Mouse (Mus musculus) hindbrain, embryonic 11.5 days (tissue): ENCODE measurements around the gene Vps9d1. TPM values are rescaled to one million over a fixed set of nuclear protein-coding genes. Genes with fewer than 3 reads are reported as not detected.
"Not testable (repeated sequence)": the region's sequence is repeated elsewhere in the genome, so short reads cannot be mapped to it uniquely, and the experiment has no call there.

Experiments used
- ATAC-seq: fragments of 200-750 bp; cut with Nextera tagmentation; 2 replicates; pipeline ENCODE4 v1.8.0; 2017; ENCODE audit warnings: mild to moderate bottlenecking, moderate TSS enrichment, moderate library complexity; ENCODE audit not compliant: low FRiP score
- DNase-seq: peaks from one replicate; pipeline ENCODE4 v3.0.0-alpha.2; 2015; ENCODE audit warnings: low spot score
- H3K27ac ChIP-seq: fragments of 300-500 bp; sonication (generic); 2 replicates; pipeline ENCODE4 v1.5.1; 2014; ENCODE audit warnings: mild to moderate bottlenecking, low read depth, low read length
- H3K27me3 ChIP-seq: fragments of 300-500 bp; sonication (generic); 2 replicates; pipeline ENCODE4 v1.6.1; 2014; ENCODE audit warnings: mild to moderate bottlenecking, low read length, moderate library complexity, mixed read lengths; ENCODE audit not compliant: control insufficient read depth, insufficient read depth
- H3K36me3 ChIP-seq: fragments of 300-500 bp; sonication (generic); 2 replicates; pipeline ENCODE4 v1.6.1; 2014; ENCODE audit warnings: mild to moderate bottlenecking, low read length, moderate library complexity, mixed read lengths; ENCODE audit not compliant: control insufficient read depth, insufficient read depth
- H3K4me1 ChIP-seq: fragments of 300-500 bp; sonication (generic); replicated peaks from 2 replicates; pipeline ENCODE4 v1.6.1; 2014; ENCODE audit warnings: low read length, mixed read lengths; ENCODE audit not compliant: control insufficient read depth, insufficient read depth
- H3K4me2 ChIP-seq: fragments of 300-500 bp; sonication (generic); replicated peaks from 2 replicates; pipeline ENCODE4 v1.6.1; 2014; ENCODE audit warnings: mild to moderate bottlenecking, low read depth, low read length
- H3K4me3 ChIP-seq: fragments of 300-500 bp; sonication (generic); 2 replicates; pipeline ENCODE4 v1.5.1; 2014; ENCODE audit warnings: low read depth, low read length
- H3K9ac ChIP-seq: fragments of 300-500 bp; sonication (generic); 2 replicates; pipeline ENCODE4 v1.6.1; 2014; ENCODE audit warnings: low read depth, low read length
- H3K9me3 ChIP-seq: fragments of 300-500 bp; sonication (generic); 2 replicates; pipeline ENCODE4 v1.6.1; 2016; ENCODE audit warnings: low read length; ENCODE audit not compliant: control insufficient read depth
- WGBS: fragments of 180-500 bp; shearing (Covaris S2); extraction: QIAGEN DNeasy Blood & Tissue Kit; methylation state at CpG from one replicate; pipeline ENCODE4 v1.1.7; 2014; 5-methylcytosine and 5-hydroxymethylcytosine counted together
- polyA plus RNA-seq: library from polyadenylated mRNA; unstranded; fragments of >200 nt; fragmentation: Nextera tagmentation; extraction: Ambion mirVana; gene quantifications from 2 replicates; pipeline ENCODE4 v1.2.1, GENCODE M21; 2014

The Vps9d1 gene
- polyA plus RNA-seq, 1 experiment from 2014 or later, result 28.0 TPM

DNA sequence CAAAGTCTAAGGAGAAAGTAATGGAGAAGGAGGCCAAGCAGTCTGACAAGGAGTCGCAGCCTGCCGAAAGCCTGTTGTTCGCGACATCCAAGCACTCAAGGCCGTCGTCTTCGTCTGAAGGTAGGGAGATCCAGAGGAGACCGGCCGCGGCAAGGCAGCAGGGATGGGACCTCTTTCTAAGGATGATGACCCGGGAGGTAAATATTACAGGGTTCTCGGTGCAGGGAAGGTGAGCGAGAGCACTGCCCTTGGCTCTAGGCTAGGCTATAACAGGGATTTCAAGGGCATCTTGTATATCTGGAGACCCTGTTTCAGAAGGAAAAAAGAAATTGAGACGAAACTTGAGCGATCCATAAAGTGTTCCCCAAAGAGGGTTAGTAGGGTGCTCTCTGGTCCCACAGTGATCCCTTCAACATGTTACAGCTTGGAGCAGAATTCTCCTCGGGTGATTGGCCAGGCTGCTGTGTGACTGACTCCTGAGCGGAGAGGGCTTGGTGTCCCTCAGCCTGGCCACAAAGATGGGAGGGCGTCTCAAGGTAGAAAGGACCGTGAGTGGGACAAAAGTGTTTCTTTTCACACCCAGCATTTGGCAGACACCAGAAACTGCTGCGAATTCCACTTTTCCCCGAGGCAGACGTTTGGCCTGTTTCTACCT, 40.9 kb downstream of the Vps9d1 start:
- 23% methylated on average over 22 of the region's 22 CpGs for whole genome bisulfite sequencing
- Histone ChIP-seq H3K4me1 (peaks cover 5% of the 10 kb centered on the region; the same call in 1 of the 2 replicates), H3K4me2 (peak overlapping the region; percentile 79), H3K27me3 (no peaks in the 10 kb centered on the region), H3K36me3 (0 out of 2 replicates have a peak, but pooled peaks cover under 1% of the 10 kb centered on the region), H3K4me3 (peak overlapping the region; percentile 77), H3K9ac (peak overlapping the region; percentile 55), H3K9me3 (no peaks in the 10 kb centered on the region), H3K27ac (peak overlapping the region; percentile 37; the same call in 1 of the 2 replicates)
- DNase-seq (no peak), ATAC-seq (no peak)

DNA sequence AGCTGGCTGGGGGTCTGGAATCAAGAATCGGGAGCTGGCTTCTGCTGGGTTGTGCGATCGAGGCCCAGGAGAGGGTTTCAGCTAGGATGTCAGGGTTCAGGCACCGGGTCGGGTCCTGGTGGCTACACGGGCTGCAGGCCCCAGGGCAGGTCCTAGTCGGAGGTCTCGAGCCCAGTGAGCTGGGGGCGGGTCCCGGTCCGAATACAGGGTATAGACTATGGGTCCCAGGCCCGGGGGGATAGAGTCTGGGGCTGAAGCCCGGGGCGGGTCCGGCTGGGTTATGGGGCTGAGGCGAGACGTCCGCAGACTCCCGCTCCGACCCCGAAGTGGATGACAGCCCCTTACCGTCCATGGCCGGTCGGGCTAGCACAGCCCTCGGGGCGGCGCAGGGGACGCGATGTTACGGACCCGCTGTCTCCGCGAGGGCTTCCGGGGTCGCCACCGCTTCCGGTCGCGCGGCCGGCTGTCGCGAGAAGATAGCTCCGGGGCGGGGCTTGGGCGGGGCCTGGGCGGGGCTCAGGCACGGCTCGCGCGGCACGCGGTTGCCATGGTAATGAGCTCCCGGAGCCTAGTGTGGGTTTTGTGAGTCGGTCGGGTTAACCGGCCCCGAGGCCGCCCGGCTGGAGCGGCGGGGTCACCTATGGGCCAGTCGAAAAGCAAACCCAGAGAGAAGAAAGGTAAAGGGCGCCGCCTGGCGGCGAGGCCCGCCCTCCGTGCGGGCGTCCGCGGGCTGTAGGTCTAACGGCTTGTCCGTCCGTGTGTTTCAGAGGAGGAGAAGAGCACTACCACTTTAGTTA, 41.6 kb downstream of the Vps9d1 start, which contains the start of the genes Chmp1a and Spata33:
Gene Chmp1a (minus strand): TSS at position 443 of the 797 bp plus-strand sequence.
Gene Spata33 (plus strand): TSS at position 512 of the 797 bp plus-strand sequence.
- 0 out of 2 replicates have a peak, but pooled peaks cover 2% of the 10 kb centered on the region for H3K36me3 ChIP-seq
- peak within 1 kb of the TSS; percentile 37; the same call in 1 of the 2 replicates for H3K27ac ChIP-seq
- WGBS, result 1% methylated on average over 73 of the region's 76 CpGs
- H3K27me3 ChIP-seq, result no peaks in the 10 kb centered on the region
- peaks cover 5% of the 10 kb centered on the region; the same call in 1 of the 2 replicates for H3K4me1 ChIP-seq
- peak within 1 kb of the TSS; percentile 79 for H3K9ac ChIP-seq
- peak within 1 kb of the TSS; percentile 77 for H3K4me3 ChIP-seq
- DNase-seq (peak; percentile 97), ATAC-seq (peak; percentile 96)
- no peaks in the 10 kb centered on the region for H3K9me3 ChIP-seq
- peak within 1 kb of the TSS; percentile 79 for H3K4me2 ChIP-seq

DNA sequence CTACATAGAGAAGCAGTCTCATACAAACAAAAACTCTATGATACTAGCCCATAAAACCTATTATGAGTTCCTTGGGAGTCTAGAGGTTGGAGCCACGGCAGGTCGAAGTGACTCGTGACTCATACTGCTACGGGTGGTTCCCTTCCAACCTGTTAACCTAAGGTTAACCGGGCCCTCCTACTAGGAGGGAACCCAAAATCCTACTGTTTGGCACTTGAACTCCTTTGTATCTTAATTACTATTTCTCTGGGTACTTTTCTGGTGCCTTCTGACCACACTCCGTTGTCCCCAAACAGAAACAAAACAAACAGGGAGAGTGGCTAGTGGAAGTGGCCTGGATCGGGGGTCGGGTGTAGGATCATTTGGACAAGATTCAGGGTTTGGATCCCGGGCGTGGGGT, 42.3 kb downstream of the Vps9d1 start:
- no peak for ATAC-seq
- Histone ChIP-seq H3K9ac (peak overlapping the region; percentile 79), H3K27ac (no peak overlapping the region), H3K9me3 (no peaks in the 10 kb centered on the region), H3K4me1 (peaks cover 5% of the 10 kb centered on the region; the same call in 1 of the 2 replicates), H3K4me2 (peak overlapping the region; percentile 79), H3K36me3 (0 out of 2 replicates have a peak, but pooled peaks cover 6% of the 10 kb centered on the region), H3K4me3 (peak overlapping the region; percentile 77), H3K27me3 (no peaks in the 10 kb centered on the region)
- no peak for DNase-seq
- 48% methylated on average over 10 of the region's 10 CpGs for WGBS

DNA sequence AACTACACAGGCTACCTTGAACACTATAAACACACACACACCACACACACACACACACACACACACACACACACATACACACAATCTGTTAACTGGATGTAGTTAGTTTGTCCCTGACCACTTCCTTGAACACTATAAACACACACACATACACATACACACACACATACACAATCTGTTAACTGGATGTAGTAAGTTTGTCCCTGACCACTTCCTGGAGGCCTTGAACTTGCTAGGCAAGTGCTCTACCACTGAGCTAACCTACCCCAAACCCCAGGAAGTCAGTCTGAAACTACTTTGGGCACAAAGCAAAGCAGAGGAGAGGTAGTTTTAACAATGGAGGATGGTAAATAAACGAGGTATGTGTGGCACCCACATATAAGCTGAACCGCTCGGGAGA, 50.6 kb downstream of the Vps9d1 start:
- 94% methylated on average over 3 of the region's 3 CpGs for WGBS
- no peak overlapping the region for H3K27ac ChIP-seq
- no peak overlapping the region for H3K4me2 ChIP-seq
- no peaks in the 10 kb centered on the region for H3K4me1 ChIP-seq
- DNase-seq, result no peak
- H3K9me3 ChIP-seq, result no peaks in the 10 kb centered on the region
- H3K27me3 ChIP-seq, result no peaks in the 10 kb centered on the region
- no peak for ATAC-seq
- H3K36me3 ChIP-seq, result 0 out of 2 replicates have a peak, but pooled peaks cover 6% of the 10 kb centered on the region
- H3K9ac ChIP-seq, result no peak overlapping the region
- H3K4me3 ChIP-seq, result no peak overlapping the region

DNA sequence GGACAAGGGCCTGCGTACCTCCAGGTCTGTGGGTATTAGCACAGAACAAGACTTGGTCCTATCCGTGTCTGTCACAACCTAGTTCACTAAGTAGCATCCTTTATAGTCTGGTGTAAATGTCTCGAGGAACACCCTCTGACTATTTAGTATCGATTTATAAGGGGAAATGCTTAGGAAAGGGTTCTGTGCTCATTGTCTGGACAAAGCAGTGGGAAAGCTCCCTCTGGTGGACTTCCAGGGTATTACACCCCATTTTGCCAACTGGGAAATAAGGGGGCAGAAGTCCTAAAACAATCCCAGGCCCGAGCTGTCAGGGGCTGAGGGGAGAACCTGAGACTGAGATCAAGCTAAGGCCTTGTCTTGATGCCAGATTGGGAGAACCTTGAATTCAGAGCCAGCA, 51.9 kb downstream of the Vps9d1 start:
- Histone ChIP-seq H3K27me3 (no peaks in the 10 kb centered on the region), H3K9ac (no peak overlapping the region), H3K4me1 (no peaks in the 10 kb centered on the region), H3K36me3 (0 out of 2 replicates have a peak, but pooled peaks cover 2% of the 10 kb centered on the region), H3K9me3 (no peaks in the 10 kb centered on the region), H3K4me3 (no peak overlapping the region), H3K4me2 (no peak overlapping the region), H3K27ac (no peak overlapping the region)
- ATAC-seq, result no peak
- 37% methylated on average over 5 of the region's 5 CpGs for WGBS
- peak; percentile 92 for DNase-seq

DNA sequence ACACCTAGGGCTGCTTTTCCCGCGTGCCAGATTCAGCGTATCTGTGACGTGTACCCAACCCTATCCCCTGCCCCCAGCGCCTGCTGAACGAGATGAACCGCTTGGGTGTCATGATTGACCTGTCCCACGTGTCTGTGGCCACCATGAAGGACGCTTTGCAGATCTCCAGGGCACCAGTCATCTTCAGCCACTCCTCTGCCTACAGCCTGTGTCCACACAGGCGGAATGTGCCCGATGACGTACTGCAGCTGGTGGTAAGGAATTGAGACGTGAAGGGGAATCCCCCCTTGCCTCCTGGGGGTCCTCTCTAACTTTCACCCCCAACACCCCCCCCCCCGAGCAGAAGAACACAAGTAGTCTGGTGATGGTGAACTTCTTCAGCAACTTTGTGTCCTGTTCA, 54.3 kb downstream of the Vps9d1 start:
- DNase-seq, result no peak

DNA sequence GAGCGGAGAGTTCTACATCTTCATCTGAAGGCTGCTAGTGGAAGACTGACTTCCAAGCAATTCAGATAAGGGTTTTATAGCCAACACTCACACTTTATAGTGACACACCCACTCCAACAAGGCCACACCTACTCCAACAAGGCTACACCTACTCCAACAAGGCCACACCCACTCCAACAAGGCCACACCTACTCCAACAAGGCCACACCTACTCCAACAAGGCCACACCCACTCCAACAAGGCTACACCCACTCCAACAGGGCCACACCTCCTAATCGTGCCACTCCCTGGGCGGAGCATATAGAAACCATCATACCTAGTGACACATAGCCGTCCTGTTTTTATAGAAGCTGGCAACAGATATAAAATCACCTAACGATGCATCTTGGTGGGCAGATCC, 57.1 kb downstream of the Vps9d1 start:
- not testable (repeated sequence) for H3K4me1 ChIP-seq, H3K27me3 ChIP-seq, H3K9ac ChIP-seq, H3K4me3 ChIP-seq, H3K4me2 ChIP-seq, DNase-seq, H3K27ac ChIP-seq, H3K36me3 ChIP-seq, ATAC-seq, H3K9me3 ChIP-seq
- 80% methylated on average over 5 of the region's 5 CpGs for WGBS

More for the DNA sequence above, 54.3 kb downstream of the Vps9d1 start:
- ATAC-seq, result no peak
- no peak overlapping the region for H3K27ac ChIP-seq
- 76% methylated on average over 14 of the region's 14 CpGs for WGBS
- H3K9me3 ChIP-seq, result no peaks in the 10 kb centered on the region
- H3K27me3 ChIP-seq, result no peaks in the 10 kb centered on the region
- no peak overlapping the region for H3K4me2 ChIP-seq
- H3K36me3 ChIP-seq, result no peaks in the 10 kb centered on the region
- no peak overlapping the region for H3K9ac ChIP-seq
- no peak overlapping the region for H3K4me3 ChIP-seq
- H3K4me1 ChIP-seq, result no peaks in the 10 kb centered on the region

DNA sequence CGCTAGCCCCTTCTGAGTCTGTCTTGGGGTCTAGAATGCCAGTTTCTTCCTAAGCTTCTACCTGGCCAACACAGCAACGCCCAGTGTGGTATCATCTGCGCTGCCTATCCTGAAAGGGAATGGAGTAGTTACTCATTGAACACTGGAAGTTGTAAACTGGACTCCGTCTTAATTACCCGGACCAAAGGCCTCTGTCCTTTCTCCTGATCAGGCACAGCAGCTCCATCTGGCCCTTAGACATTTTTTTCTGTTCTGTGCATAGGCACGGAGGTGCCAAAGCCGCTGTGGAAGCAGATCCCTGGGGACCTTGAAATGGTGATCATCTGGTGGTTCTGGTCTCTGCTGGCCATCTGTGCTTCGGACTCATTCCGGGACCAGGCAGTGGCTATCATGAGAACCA, 60.4 kb downstream of the Vps9d1 start:
- H3K9ac ChIP-seq, result no peak overlapping the region
- H3K36me3 ChIP-seq, result no peaks in the 10 kb centered on the region
- H3K9me3 ChIP-seq, result no peaks in the 10 kb centered on the region
- 89% methylated on average over 9 of the region's 9 CpGs for WGBS
- H3K27ac ChIP-seq, result no peak overlapping the region
- no peaks in the 10 kb centered on the region for H3K27me3 ChIP-seq
- H3K4me3 ChIP-seq, result no peak overlapping the region
- no peak for ATAC-seq
- no peak overlapping the region for H3K4me2 ChIP-seq
- no peak for DNase-seq
- no peaks in the 10 kb centered on the region for H3K4me1 ChIP-seq
